Mouse (Mus musculus) spleen, adult 2 months (tissue): ENCODE measurements around the gene Rbfox1. TPM values are rescaled to one million over a fixed set of nuclear protein-coding genes. Genes with fewer than 3 reads are reported as not detected.

Experiments
- DNase-seq, 2 experiments: peaks; one replicate each; pipeline versions ENCODE4 v3.0.0 to v3.0.0-alpha.2; 2012 to 2021; ENCODE audit warnings: low spot score in 2 of 2, low read depth in 1 of 2
- H3K27ac ChIP-seq: fragments of 200-500 bp; 2 replicates; pipeline ENCODE4 v1.5.1; 2012; ENCODE audit warnings: low read length, inconsistent platforms; ENCODE audit not compliant: insufficient read depth
- H3K27me3 ChIP-seq: fragments of 200-500 bp; 2 replicates; pipeline ENCODE4 v1.6.1; 2012; ENCODE audit warnings: mild to moderate bottlenecking, moderate library complexity, low read length, inconsistent platforms; ENCODE audit not compliant: control insufficient read depth, insufficient read depth
- H3K36me3 ChIP-seq: fragments of 200-500 bp; 2 replicates; pipeline ENCODE4 v1.6.1; 2012; ENCODE audit warnings: mild to moderate bottlenecking, low read length, inconsistent platforms; ENCODE audit not compliant: control insufficient read depth, insufficient read depth
- H3K4me1 ChIP-seq: fragments of 200-500 bp; 2 replicates; pipeline ENCODE4 v1.6.1; 2011; ENCODE audit warnings: inconsistent platforms; ENCODE audit not compliant: control insufficient read depth, insufficient read depth, insufficient read length
- H3K4me3 ChIP-seq: fragments of 200-500 bp; 2 replicates; pipeline ENCODE4 v1.5.1; 2011; ENCODE audit warnings: mild to moderate bottlenecking, inconsistent platforms; ENCODE audit not compliant: insufficient read depth, insufficient read length; ENCODE audit errors: extremely low read depth
- CTCF ChIP-seq: fragments of 200-500 bp; IDR thresholded peaks from 2 replicates; pipeline ENCODE4 v1.5.1; 2011; ENCODE audit warnings: mild to moderate bottlenecking, inconsistent platforms; ENCODE audit not compliant: insufficient read depth, insufficient read length, insufficient replicate concordance; ENCODE audit errors: extremely low read depth
- POLR2A ChIP-seq: fragments of 200-500 bp; IDR thresholded peaks from 2 replicates; pipeline ENCODE4 v1.6.1; 2011; ENCODE audit warnings: low read depth, low read length, inconsistent platforms
- WGBS: fragments of 180-500 bp; shearing (Covaris S2); methylation state at CpG from one replicate; pipeline ENCODE4 v1.1.7; 2018; 5-methylcytosine and 5-hydroxymethylcytosine counted together
- polyA plus RNA-seq: library from polyadenylated mRNA; depleted of rRNA; stranded (reverse); fragments of >200 nt; gene quantifications from 2 replicates; pipeline ENCODE4 v1.2.3, GENCODE M21; 2012

Rbfox1 gene
- polyA plus RNA-seq, 1 experiment, result 1.0 TPM

DNA sequence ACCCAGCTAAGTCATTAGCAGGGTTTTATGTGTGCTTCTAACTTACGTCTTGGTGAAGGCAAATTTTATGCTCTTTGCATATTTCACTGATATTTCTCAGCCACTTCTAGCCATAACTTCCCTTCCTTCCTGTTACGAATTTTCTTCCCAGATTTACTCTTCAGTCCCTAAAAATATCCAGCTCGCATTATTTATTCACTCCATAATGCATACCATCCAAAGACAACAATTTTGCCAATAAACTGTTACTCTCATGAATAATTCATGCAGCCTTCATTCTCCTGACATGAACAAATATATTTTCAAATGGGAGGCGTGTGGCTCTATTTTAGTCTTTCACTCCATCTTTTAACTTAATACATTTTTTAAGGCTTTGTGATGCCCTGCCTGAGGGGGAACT lies 1029.4 kb downstream of the Rbfox1 start:
- H3K4me1 ChIP-seq, result no peaks in the 10 kb centered on the region
- no peaks in the 10 kb centered on the region for H3K36me3 ChIP-seq
- H3K27ac ChIP-seq, result no peak overlapping the region
- 79% methylated on average over 4 of the region's 4 CpGs for WGBS
- H3K4me3 ChIP-seq, result no peak overlapping the region
- H3K27me3 ChIP-seq, result no peaks in the 10 kb centered on the region
- TF ChIP-seq CTCF, result no peak
- no peak for TF ChIP-seq POLR2A
- no peak for DNase-seq

GRCm38 (mm10) chr16:6918641-6919040 lies 1033.5 kb downstream of the Rbfox1 start:
- DNase-seq, result no peak
- Histone ChIP-seq H3K27me3 (no peaks in the 10 kb centered on the region), H3K4me1 (no peaks in the 10 kb centered on the region), H3K27ac (no peak overlapping the region), H3K36me3 (no peaks in the 10 kb centered on the region), H3K4me3 (no peak overlapping the region)
- WGBS, result 52% methylated on average over 3 of the region's 3 CpGs
- no peak for TF ChIP-seq CTCF
- no peak for TF ChIP-seq POLR2A

DNA sequence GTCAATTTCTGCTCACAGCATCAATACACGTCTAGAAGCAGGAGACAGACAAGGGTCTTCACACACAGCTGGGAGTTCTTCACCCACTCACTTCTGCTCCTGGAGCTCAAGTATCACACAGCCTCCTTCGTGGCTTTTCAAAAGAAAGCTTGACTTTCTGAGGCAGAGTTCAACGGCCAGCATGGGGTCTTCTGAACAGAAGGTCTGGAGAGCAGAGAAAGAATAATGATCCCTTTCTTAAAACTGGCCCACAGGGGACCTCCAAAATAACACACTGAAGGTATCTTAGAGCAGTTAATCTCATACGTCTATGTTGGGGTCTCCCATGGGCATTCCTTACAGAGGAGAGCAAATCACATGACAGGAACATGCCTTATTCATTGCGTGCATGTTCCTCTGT lies 1034.5 kb downstream of the Rbfox1 start:
- H3K27me3 ChIP-seq, result no peaks in the 10 kb centered on the region
- TF ChIP-seq CTCF (no peak), POLR2A (no peak)

DNA sequence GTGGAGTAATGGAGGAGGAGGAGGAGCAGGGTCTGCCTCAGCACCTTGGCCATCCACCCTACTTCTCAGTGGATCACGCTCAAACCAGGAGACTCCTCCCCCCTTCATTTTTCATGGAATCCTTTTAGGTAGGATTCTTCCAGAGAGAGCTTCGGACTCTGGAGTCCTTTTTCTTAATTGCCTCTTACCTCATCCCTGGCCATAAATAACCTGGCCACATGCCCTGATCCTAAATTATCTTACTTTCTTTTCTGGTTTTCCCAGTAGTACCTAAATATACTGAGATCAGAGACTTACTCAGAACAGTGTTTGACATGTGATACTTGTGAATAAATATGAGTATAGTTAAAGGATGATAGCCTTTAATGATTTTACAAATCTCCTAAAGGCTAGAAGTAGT lies 1042.5 kb downstream of the Rbfox1 start:
- no peak for DNase-seq
- no peaks in the 10 kb centered on the region for H3K4me1 ChIP-seq
- no peaks in the 10 kb centered on the region for H3K27me3 ChIP-seq
- no peak overlapping the region for H3K4me3 ChIP-seq
- WGBS, result 82% methylated on average over 2 of the region's 2 CpGs
- no peaks in the 10 kb centered on the region for H3K36me3 ChIP-seq
- TF ChIP-seq CTCF (no peak), POLR2A (no peak)
- H3K27ac ChIP-seq, result no peak overlapping the region

More for the DNA sequence above, 1034.5 kb downstream of the Rbfox1 start:
- no peaks in the 10 kb centered on the region for H3K4me1 ChIP-seq
- no peak overlapping the region for H3K4me3 ChIP-seq
- no peak overlapping the region for H3K27ac ChIP-seq
- no peak for DNase-seq
- WGBS, result 55% methylated on average over 5 of the region's 5 CpGs
- H3K36me3 ChIP-seq, result no peaks in the 10 kb centered on the region

DNA sequence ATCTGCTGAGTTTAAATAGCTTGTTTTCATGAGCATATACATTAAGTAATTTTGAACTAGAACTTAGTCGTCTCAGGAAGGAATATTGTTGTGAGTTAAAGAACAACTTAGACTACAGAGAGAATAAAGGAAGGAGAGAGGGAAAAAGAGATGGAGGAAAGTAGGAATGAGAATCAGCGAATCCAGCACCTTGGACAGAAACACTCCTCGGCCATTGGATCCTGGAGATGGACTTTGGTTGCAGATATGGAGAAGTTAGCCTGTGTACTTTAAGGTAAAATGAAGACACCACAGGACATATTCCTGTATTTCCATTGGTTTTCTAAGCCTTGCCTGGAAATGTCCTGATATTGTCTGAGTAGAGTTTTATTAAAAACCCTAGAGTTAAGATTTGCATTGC lies 1045.6 kb downstream of the Rbfox1 start:
- TF ChIP-seq POLR2A (no peak), CTCF (no peak)
- DNase-seq, result no peak
- WGBS, result 60% methylated on average over 3 of the region's 3 CpGs

GRCm38 (mm10) chr16:6946151-6946550 lies 1061.0 kb downstream of the Rbfox1 start:
- Histone ChIP-seq H3K4me1 (no peaks in the 10 kb centered on the region), H3K36me3 (no peaks in the 10 kb centered on the region), H3K27me3 (no peaks in the 10 kb centered on the region), H3K4me3 (no peak overlapping the region), H3K27ac (no peak overlapping the region)
- DNase-seq, result no peak
- 78% methylated on average over 6 of the region's 6 CpGs for WGBS
- TF ChIP-seq CTCF, result no peak

More for the DNA sequence above, 1045.6 kb downstream of the Rbfox1 start:
- H3K27ac ChIP-seq, result no peak overlapping the region
- no peaks in the 10 kb centered on the region for H3K4me1 ChIP-seq
- H3K27me3 ChIP-seq, result no peaks in the 10 kb centered on the region
- H3K4me3 ChIP-seq, result no peak overlapping the region
- H3K36me3 ChIP-seq, result no peaks in the 10 kb centered on the region

DNA sequence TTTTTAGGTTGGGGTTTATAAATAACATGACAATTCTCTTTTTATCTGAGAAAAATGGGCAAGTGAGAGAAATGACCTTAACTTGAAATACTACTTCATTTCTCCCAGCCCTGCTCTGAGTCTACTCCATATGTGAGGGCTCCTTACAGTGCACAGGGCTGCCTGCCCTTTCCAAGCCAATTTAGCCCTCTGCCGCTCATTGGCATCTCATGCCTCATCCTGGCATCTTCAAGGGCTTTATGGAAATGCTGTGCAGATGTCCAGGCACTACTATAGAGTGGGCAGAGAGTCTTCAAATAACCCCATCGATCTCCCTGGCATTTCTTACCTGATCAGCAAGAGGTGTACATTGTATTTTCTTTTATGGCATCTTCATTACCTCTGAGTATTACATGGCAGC lies 1064.5 kb downstream of the Rbfox1 start:
- no peaks in the 10 kb centered on the region for H3K27me3 ChIP-seq
- no peaks in the 10 kb centered on the region for H3K4me1 ChIP-seq
- H3K36me3 ChIP-seq, result no peaks in the 10 kb centered on the region
- no peak overlapping the region for H3K4me3 ChIP-seq
- H3K27ac ChIP-seq, result no peak overlapping the region
- 77% methylated on average over 2 of the region's 2 CpGs for WGBS
- TF ChIP-seq POLR2A (no peak), CTCF (no peak)
- no peak for DNase-seq
